Mouse (Mus musculus) ovary, postnatal 36 days (tissue): ENCODE measurements at regions not wholly inside any gene's neighbourhood (a gene's known extent, or its start where the extent isn't known, plus 50 kb on each side); places are given as distances from the start of the nearest gene placed in this dataset.

ENCODE experiments used
- DNase-seq: peaks from one replicate; pipeline ENCODE4 v3.0.0; 2022; ENCODE audit warnings: low spot score, mixed read lengths

DNA sequence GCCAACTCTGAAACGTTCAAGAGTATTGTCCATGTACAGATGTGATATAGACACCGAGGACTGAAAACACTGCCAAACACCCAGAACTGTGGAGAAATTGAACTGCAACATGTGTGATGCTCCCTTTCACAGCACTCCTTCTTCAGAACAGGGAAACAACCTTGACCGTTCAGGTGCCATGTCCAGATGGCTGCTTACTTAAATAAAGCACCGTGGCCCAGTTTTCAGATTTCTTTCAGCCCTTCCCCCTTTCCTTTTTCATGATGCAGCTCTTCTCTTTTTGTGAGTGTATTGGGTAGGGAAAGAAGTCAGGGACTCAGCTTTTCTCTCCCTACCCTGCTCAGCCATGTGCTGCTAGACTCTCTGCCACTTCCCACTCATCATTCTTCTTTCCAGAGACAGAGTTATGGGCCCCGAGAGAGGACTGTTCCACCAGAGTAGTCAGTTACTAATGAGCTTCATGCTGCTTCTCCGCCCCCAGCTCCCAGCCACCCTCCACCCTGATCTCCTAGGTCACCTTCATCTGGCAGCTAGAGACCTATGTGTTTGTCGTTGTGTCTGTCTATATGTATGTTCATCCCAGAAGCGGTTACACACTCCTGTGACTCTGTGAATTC, 74.3 kb upstream of the Astn2 start:
- no peak for DNase-seq
